Mouse (Mus musculus) kidney, embryonic 15.5 days (tissue): ENCODE measurements around the gene Dis3l2. TPM values are rescaled to one million over a fixed set of nuclear protein-coding genes. Genes with fewer than 3 reads are reported as not detected.

Source experiments
- polyA plus RNA-seq: library from polyadenylated mRNA; unstranded; fragments of >200 nt; fragmentation: Nextera tagmentation; extraction: Ambion mirVana; gene quantifications from 2 replicates; pipeline ENCODE4 v1.2.1, GENCODE M21; 2015

Dis3l2 gene
- polyA plus RNA-seq, 1 experiment from 2014 or later: 30.5 TPM

Other genes starting within 250 kb of the Dis3l2 start
- gene Ptma, start 177.1 kb upstream of the Dis3l2 start, polyA plus RNA-seq: 2,949 and 3,271 TPM in 2 replicates
- 61.5 and 64.7 TPM in 2 replicates for gene Pde6d, start 121.2 kb upstream of the Dis3l2 start, polyA plus RNA-seq
- gene Cops7b, start 120.9 kb upstream of the Dis3l2 start, polyA plus RNA-seq: 42.9 and 43.6 TPM in 2 replicates
- gene Nppc, start 33.2 kb upstream of the Dis3l2 start, polyA plus RNA-seq: 3.7 and 4.3 TPM in 2 replicates